Mouse (Mus musculus): ENCODE results near the gene Slc44a1. TPM values are rescaled to one million over a fixed set of nuclear protein-coding genes. Genes with fewer than 3 reads are reported as not detected.

Slc44a1 gene
- polyA plus RNA-seq (2014; fragmentation: Illumina TruSeq; extraction: RNeasy Lipid Tissue Mini Kit (QIAGEN cat#74804); ENCODE audit: low read depth, low replicate concordance), result 91.4 TPM

DNA sequence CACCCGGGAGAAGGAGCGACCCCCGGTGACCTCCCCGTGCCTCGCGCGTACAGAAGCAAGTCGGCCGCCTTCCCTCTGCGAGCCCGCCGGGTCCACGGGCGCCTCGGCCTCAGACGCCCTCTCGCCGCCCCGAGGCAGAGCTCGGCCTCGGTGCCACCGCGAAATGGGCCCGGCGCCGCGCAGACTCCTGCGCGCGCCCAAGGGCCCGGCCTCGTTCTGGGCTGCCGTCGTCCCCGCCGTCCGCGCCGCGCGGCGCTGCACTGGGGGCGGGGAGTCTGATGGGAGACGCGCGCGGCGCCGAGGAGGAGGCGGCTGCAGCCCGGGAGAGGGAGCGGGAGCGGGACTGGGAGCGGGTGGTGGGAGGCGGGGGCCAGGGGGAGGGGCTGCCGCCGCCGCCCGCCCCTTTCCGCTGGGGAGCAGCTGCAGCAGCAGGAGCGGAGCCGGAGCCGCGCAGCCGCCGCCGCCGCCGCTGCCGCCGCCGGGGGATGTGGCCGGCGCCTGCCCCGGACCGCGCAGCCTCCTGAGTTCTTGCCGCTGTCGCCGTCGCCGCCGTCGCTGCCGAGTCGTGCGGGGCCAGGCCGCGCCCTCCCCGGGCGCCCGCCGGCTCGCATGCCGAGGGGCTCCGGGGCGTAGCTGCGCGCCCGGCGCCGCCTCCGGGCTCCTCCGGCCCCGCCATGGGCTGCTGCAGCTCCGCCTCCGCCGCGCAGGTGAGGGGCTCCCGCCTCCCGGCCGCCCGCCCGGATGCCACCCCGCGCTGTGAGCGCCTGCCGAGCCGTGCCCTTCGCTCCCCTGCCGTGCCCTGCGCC lies at the start of gene Slc44a1:
TSS of gene Slc44a1 (plus strand) at position 404 of the 806 bp plus-strand sequence.

DNA sequence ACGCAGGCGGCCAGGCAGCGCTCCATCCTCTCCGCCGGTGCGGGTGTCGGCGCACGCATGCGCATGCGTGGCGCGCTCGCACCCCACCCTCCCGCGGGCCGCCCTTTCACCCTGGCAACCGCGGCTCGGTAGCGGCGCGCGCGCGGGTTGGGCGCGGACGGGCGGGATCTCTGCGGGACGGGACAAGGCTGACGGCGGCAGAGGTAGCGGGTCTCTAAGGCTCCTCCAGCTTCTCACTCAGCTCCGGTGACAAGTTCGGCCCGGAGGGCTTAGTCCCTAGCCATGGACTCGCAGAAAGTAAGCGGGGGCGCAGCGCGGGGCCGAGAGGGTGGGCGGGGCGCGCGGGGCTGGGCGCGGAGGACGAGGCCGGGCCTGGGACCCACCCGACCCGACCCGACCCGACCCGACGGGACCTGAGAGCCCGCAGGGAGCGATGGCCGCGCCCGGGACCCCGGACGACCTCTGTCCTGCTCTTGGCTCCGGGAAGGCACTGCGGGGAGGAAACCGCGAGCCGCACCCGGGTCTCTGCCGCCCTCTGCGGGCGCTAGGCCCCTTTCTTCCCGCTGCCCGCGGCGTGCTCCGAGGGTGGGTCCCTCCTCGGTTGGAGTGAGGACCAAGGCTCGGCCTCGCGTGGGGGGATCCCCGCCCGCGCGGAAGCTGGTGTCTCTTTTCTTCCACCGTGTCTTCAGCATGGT lies 191.2 kb downstream of the Slc44a1 start, which contains the start of gene Fsd1l:
TSS of gene Fsd1l (plus strand) at position 156 of the 695 bp plus-strand sequence.

Other genes with a start within 250 kb of the Slc44a1 start
- gene Fsd1l, start 191.1 kb downstream of the Slc44a1 start, polyA plus RNA-seq (2014; fragmentation: Illumina TruSeq; extraction: RNeasy Lipid Tissue Mini Kit (QIAGEN cat#74804); ENCODE audit: low read depth, low replicate concordance), result 4.6 TPM

Data from kidney, adult 10 weeks (tissue).